Mouse (Mus musculus) lung, adult 2 months (tissue): ENCODE data around the gene Cyp2c23.

ENCODE experiments used
- CTCF ChIP-seq: fragments of 200-500 bp; IDR thresholded peaks from 2 replicates; pipeline ENCODE4 v1.5.1; 2011; ENCODE audit warnings: mild to moderate bottlenecking, low read length, control low read depth; ENCODE audit not compliant: insufficient read depth
- POLR2A ChIP-seq: fragments of 200-500 bp; IDR thresholded peaks from 2 replicates; pipeline ENCODE4 v1.6.1; 2011; ENCODE audit warnings: low read depth, mild to moderate bottlenecking, control low read depth, low read length, borderline replicate concordance; ENCODE audit errors: extremely low read depth

GRCm38 (mm10) chr19:43957881-43958280 is 71.1 kb downstream of the Cyp2c23 start:
- TF ChIP-seq POLR2A = no peak
- TF ChIP-seq CTCF = no peak
